Mouse (Mus musculus) urinary bladder, adult 2 months (tissue): ENCODE data around the gene Pnp. TPM values are rescaled to one million over a fixed set of nuclear protein-coding genes. Genes with fewer than 3 reads are reported as not detected.
"Not testable (repeated sequence)": the region's sequence is repeated elsewhere in the genome, so short reads cannot be mapped to it uniquely, and the experiment has no call there.

Experiments
- DNase-seq: peaks from one replicate; pipeline ENCODE4 v3.0.0; 2022; ENCODE audit warnings: low spot score
- polyA plus RNA-seq: library from polyadenylated mRNA; depleted of rRNA; stranded (reverse); fragments of >200 nt; gene quantifications from 2 replicates; pipeline ENCODE4 v1.2.3, GENCODE M21; 2012

Gene Pnp
- polyA plus RNA-seq, 1 experiment: 64.9 TPM

GRCm38 (mm10) chr14:50930377-50930753 lies 517 bp upstream of the Pnp start:
- DNase-seq: no peak

- no peak for DNase-seq
These were observed 675 bp downstream of the Pnp start for GRCm38 (mm10) chr14:50931493-50932020.

- DNase-seq: no peak
These were observed 5.8 kb downstream of the Pnp start for GRCm38 (mm10) chr14:50936649-50937048.

- DNase-seq: no peak
These were observed 7.4 kb downstream of the Pnp start for GRCm38 (mm10) chr14:50938119-50938908.

- no peak for DNase-seq
These were observed 8.1 kb downstream of the Pnp start for GRCm38 (mm10) chr14:50938940-50939339.

- DNase-seq: peak; percentile 97
These were observed 13.2 kb downstream of the Pnp start, which contains the start of gene Gm49342 for GRCm38 (mm10) chr14:50943932-50944667. TSS of gene Gm49342 (plus strand) at chr14:50944517.

GRCm38 (mm10) chr14:50944668-50945033 lies 13.8 kb downstream of the Pnp start:
- not testable (repeated sequence) for DNase-seq

- not testable (repeated sequence) for DNase-seq
These were observed 14.2 kb downstream of the Pnp start for GRCm38 (mm10) chr14:50945081-50945480.

GRCm38 (mm10) chr14:50945526-50945925 lies 14.6 kb downstream of the Pnp start:
- DNase-seq: not testable (repeated sequence)

GRCm38 (mm10) chr14:50955487-50955886 lies 24.6 kb downstream of the Pnp start:
- DNase-seq: no peak

- peak; percentile 29 for DNase-seq
These were observed 25.1 kb downstream of the Pnp start, which contains the start of gene Pnp2 for GRCm38 (mm10) chr14:50955942-50956508. TSS of gene Pnp2 (plus strand) at chr14:50955992.

GRCm38 (mm10) chr14:50956724-50957123 lies 25.8 kb downstream of the Pnp start:
- not testable (repeated sequence) for DNase-seq

- not testable (repeated sequence) for DNase-seq
These were observed 26.3 kb downstream of the Pnp start for GRCm38 (mm10) chr14:50957146-50957545.

GRCm38 (mm10) chr14:50958289-50958995 lies 27.6 kb downstream of the Pnp start:
- DNase-seq: not testable (repeated sequence)

GRCm38 (mm10) chr14:50968216-50968980 lies 37.5 kb downstream of the Pnp start:
- DNase-seq: no peak

GRCm38 (mm10) chr14:50969041-50969440 lies 38.2 kb downstream of the Pnp start:
- no peak for DNase-seq

- DNase-seq: no peak
These were observed 39.0 kb downstream of the Pnp start for GRCm38 (mm10) chr14:50969558-50970544.

- DNase-seq: no peak
These were observed 39.9 kb downstream of the Pnp start for GRCm38 (mm10) chr14:50970822-50971221.

GRCm38 (mm10) chr14:50973054-50973453 lies 42.2 kb downstream of the Pnp start:
- not testable (repeated sequence) for DNase-seq

GRCm38 (mm10) chr14:50973700-50974099 lies 42.8 kb downstream of the Pnp start:
- DNase-seq: no peak
